Mouse (Mus musculus) MEL (cell line): ENCODE data around the gene Tor4a. TPM values are rescaled to one million over a fixed set of nuclear protein-coding genes. Genes with fewer than 3 reads are reported as not detected.

Experiments
- DNase-seq: peaks from one replicate; pipeline ENCODE4 v3.0.0; 2011; ENCODE audit warnings: low read depth, low spot score
- H3K27ac ChIP-seq: 2 replicates; pipeline ENCODE4 v1.5.1; 2012; ENCODE audit warnings: low read depth, mild to moderate bottlenecking, control low read depth, low read length, moderate library complexity; ENCODE audit not compliant: control insufficient read depth
- H3K27me3 ChIP-seq, 2 experiments: fragments of 150-350 bp in 1 of 2; sonication (generic) in 1 of 2; 2 replicates each; pipeline ENCODE4 v1.6.1; 2012; ENCODE audit warnings: low read length in 2 of 2, mild to moderate bottlenecking in 2 of 2, improper control_type of control experiment in 1 of 2, moderate library complexity in 1 of 2; ENCODE audit not compliant: insufficient read depth in 2 of 2, control insufficient read depth in 1 of 2
- H3K36me3 ChIP-seq, 2 experiments: 2 replicates each; pipeline ENCODE4 v1.6.1; 2012 to 2014; ENCODE audit warnings: low read length in 2 of 2, improper control_type of control experiment in 1 of 2, inconsistent platforms in 1 of 2, mild to moderate bottlenecking in 1 of 2; ENCODE audit not compliant: insufficient read depth in 2 of 2, control insufficient read depth in 1 of 2
- H3K4me1 ChIP-seq, 2 experiments: fragments of 150-350 bp in 1 of 2; sonication (generic) in 1 of 2; 2 replicates each; pipeline ENCODE4 v1.6.1; 2012; ENCODE audit warnings: low read length in 2 of 2, improper control_type of control experiment in 1 of 2, mild to moderate bottlenecking in 1 of 2; ENCODE audit not compliant: insufficient read depth in 2 of 2, control insufficient read depth in 1 of 2
- H3K4me3 ChIP-seq, 2 experiments: fragments of 150-350 bp in 1 of 2; sonication (generic) in 1 of 2; 2 replicates each; pipeline ENCODE4 v1.5.1; 2012; ENCODE audit warnings: low read depth in 2 of 2, low read length in 2 of 2, mild to moderate bottlenecking in 2 of 2, moderate library complexity in 2 of 2, control low read depth in 1 of 2, improper control_type of control experiment in 1 of 2; ENCODE audit not compliant: control insufficient read depth in 1 of 2, insufficient read depth in 1 of 2
- H3K79me2 ChIP-seq: 2 replicates; pipeline ENCODE4 v1.6.1; 2012; ENCODE audit warnings: mild to moderate bottlenecking, low read length, moderate library complexity; ENCODE audit not compliant: control insufficient read depth, poor library complexity, insufficient read depth
- H3K9ac ChIP-seq: 2 replicates; pipeline ENCODE4 v1.6.1; 2012; ENCODE audit warnings: low read depth, mild to moderate bottlenecking, control low read depth, low read length, moderate library complexity; ENCODE audit not compliant: control insufficient read depth, poor library complexity, severe bottlenecking
- H3K9me3 ChIP-seq: fragments of 150-350 bp; sonication (generic); replicated peaks from 2 replicates; pipeline ENCODE4 v1.6.1; 2012; ENCODE audit warnings: mild to moderate bottlenecking, low read length, improper control_type of control experiment, moderate library complexity; ENCODE audit not compliant: insufficient read depth
- CHD2 ChIP-seq: IDR thresholded peaks from 2 replicates; pipeline ENCODE4 v1.6.1; 2011; ENCODE audit warnings: low read length, improper control_type of control experiment
- CTCF ChIP-seq, 3 experiments: IDR thresholded peaks in 2 of 3; conservative IDR thresholded peaks in 1 of 3; 2 replicates each; pipeline ENCODE4 v1.5.1; 2011 to 2012; ENCODE audit warnings: low read length in 3 of 3, low read depth in 2 of 3, mild to moderate bottlenecking in 2 of 3, improper control_type of control experiment in 1 of 3, inconsistent platforms in 1 of 3, mixed read lengths in 1 of 3, moderate library complexity in 1 of 3; ENCODE audit not compliant: control insufficient read depth in 1 of 3, insufficient read depth in 1 of 3, poor library complexity in 1 of 3, severe bottlenecking in 1 of 3
- GATA1 ChIP-seq: IDR thresholded peaks from 2 replicates; pipeline ENCODE4 v1.6.1; 2011; ENCODE audit warnings: low read depth, low read length, improper control_type of control experiment
- MAZ ChIP-seq: IDR thresholded peaks from 2 replicates; pipeline ENCODE4 v1.6.1; 2012; ENCODE audit warnings: low read depth, mild to moderate bottlenecking, inconsistent platforms, low read length, improper control_type of control experiment
- MYB ChIP-seq: IDR thresholded peaks from 2 replicates; pipeline ENCODE4 v1.6.1; 2011; ENCODE audit warnings: mild to moderate bottlenecking, low read depth, low read length, improper control_type of control experiment
- TCF12 ChIP-seq: IDR thresholded peaks from 2 replicates; pipeline ENCODE4 v1.6.1; 2014; ENCODE audit warnings: low read depth, mild to moderate bottlenecking, inconsistent platforms, low read length, improper control_type of control experiment, moderate library complexity
- ZC3H11A ChIP-seq: IDR thresholded peaks from 2 replicates; pipeline ENCODE4 v1.6.1; 2012; ENCODE audit warnings: low read depth, mild to moderate bottlenecking, inconsistent platforms, low read length, improper control_type of control experiment
- polyA plus RNA-seq, 2 experiments: library from polyadenylated mRNA; stranded (reverse) in 1 of 2; unstranded in 1 of 2; fragments of >175 nt in 1 of 2; fragments of >200 nt in 1 of 2; gene quantifications; 2 replicates each; pipeline versions ENCODE4 v1.2.1 to v1.2.4; 2012; ENCODE audit warnings: low replicate concordance in 2 of 2, low read depth in 1 of 2; ENCODE audit not compliant: insufficient read length in 2 of 2, insufficient read depth in 1 of 2, missing spikeins in 1 of 2
- total RNA-seq: library from RNA; depleted of rRNA; stranded (reverse); fragments of 300-350 nt; gene quantifications from 2 replicates; pipeline ENCODE4 v1.2.3, GENCODE M21; 2012; rRNA removed

Tor4a gene
- total and polyA plus RNA-seq, 3 experiments, result 9.1 to 13.7 TPM; not detected in 1

DNA sequence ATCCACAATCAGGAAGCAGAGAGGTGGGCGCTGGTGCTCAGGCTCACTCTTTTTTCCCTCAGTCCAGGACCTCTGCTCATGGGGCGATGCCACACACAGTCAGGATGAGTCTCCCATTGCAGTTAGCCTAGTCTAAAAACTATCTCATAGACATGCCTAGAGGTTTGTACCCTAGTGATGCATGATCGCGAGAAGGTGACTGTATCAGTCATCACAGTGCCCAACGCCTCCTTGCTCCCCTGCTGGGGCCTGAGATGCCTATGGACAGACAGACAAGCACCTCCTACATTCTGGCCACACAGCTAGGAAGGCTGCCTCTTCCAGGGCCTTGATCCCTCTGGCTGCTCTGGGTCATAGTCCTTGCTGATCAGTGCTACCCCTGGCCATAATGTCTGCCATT, 49.3 kb downstream of the Tor4a start:
- Histone ChIP-seq H3K9ac (no peak overlapping the region), H3K4me3 (no peak overlapping the region), H3K27me3 (no peaks in the 10 kb centered on the region), H3K9me3 (no peaks in the 10 kb centered on the region), H3K79me2 (no peaks in the 10 kb centered on the region), H3K4me1 (peaks cover 0 to 2% of the 10 kb centered on the region in 2 experiments; a peak in 1 of 4 replicates), H3K36me3 (no peaks in the 10 kb centered on the region), H3K27ac (no peak overlapping the region)
- TF ChIP-seq CTCF (IDR thresholded peaks at IDR 0.05 in 2 of 3, conservative IDR thresholded peaks at IDR 0.05 in 1 of 3; ENCODE audit: control insufficient read depth in 1 of 3, insufficient read depth in 1 of 3, low read depth in 2 of 3, low read length in 3 of 3, poor library complexity in 1 of 3, severe bottlenecking in 1 of 3), result no peak
- TF ChIP-seq CHD2, result no peak
- TF ChIP-seq GATA1, result no peak
- no peak for DNase-seq

- H3K79me2 ChIP-seq, result no peaks in the 10 kb centered on the region
- H3K27ac ChIP-seq, result no peak overlapping the region
- H3K4me1 ChIP-seq, result no peaks in the 10 kb centered on the region
- no peak overlapping the region for H3K4me3 ChIP-seq
- H3K27me3 ChIP-seq, result no peaks in the 10 kb centered on the region
- no peaks in the 10 kb centered on the region for H3K36me3 ChIP-seq
- H3K9ac ChIP-seq, result no peak overlapping the region
- TF ChIP-seq MAZ (no peak), ZC3H11A (no peak), GATA1 (no peak), MYB (no peak), TCF12 (no peak)
- TF ChIP-seq, all 39 proteins: peak for 0
- H3K9me3 ChIP-seq, result no peaks in the 10 kb centered on the region
- no peak for DNase-seq
These were observed 51.3 kb downstream of the Tor4a start for GRCm38 (mm10) chr2:25145346-25145745.

Other genes starting within 250 kb of the Tor4a start
Only the 30 nearest of the 32 such genes appear.
- 84.8 and 102 TPM in 2 replicates for gene Mrpl41, start 221.8 kb downstream of the Tor4a start, total RNA-seq
- 100 to 1,000 TPM in 1 of 2 experiments, not detected in 1; 103 TPM for gene Mrpl41, start 221.8 kb downstream of the Tor4a start, polyA plus RNA-seq
- gene Pnpla7, start 220.9 kb downstream of the Tor4a start, total RNA-seq, result 7.1 and 8.8 TPM in 2 replicates
- 10 to 100 TPM in 1 of 2 experiments, not detected in 1; 11.3 TPM for gene Pnpla7, start 220.9 kb downstream of the Tor4a start, polyA plus RNA-seq
- 10.9 and 13.3 TPM in 2 replicates for gene Nsmf, start 142.5 kb downstream of the Tor4a start, total RNA-seq
- 10 to 100 TPM in 1 of 2 experiments, not detected in 1; 25.8 TPM for gene Nsmf, start 142.5 kb downstream of the Tor4a start, polyA plus RNA-seq
- gene Entpd8, start 116.6 kb downstream of the Tor4a start, total RNA-seq, result not detected in 2 replicates
- not detected for gene Entpd8, start 116.6 kb downstream of the Tor4a start, polyA plus RNA-seq
- 0.08 TPM in 1 of 2 replicates, not detected in the other for gene Noxa1, start 101.7 kb downstream of the Tor4a start, total RNA-seq
- under 1 TPM in 1 of 2 experiments, not detected in 1; 0.10 TPM for gene Noxa1, start 101.7 kb downstream of the Tor4a start, polyA plus RNA-seq
- gene Nrarp, start 16.1 kb downstream of the Tor4a start, total RNA-seq, result 6.3 and 6.5 TPM in 2 replicates
- gene Nrarp, start 16.1 kb downstream of the Tor4a start, polyA plus RNA-seq, result 10 to 100 TPM in 1 of 2 experiments, not detected in 1; 12.3 TPM
- gene Nelfb, start 14.6 kb upstream of the Tor4a start, total RNA-seq, result 62.9 and 63.1 TPM in 2 replicates
- 10 to 100 TPM in 1 of 2 experiments, not detected in 1; 83.5 TPM for gene Nelfb, start 14.6 kb upstream of the Tor4a start, polyA plus RNA-seq
- not detected in 2 replicates for gene Stpg3, start 17.8 kb upstream of the Tor4a start, total RNA-seq
- gene Stpg3, start 17.8 kb upstream of the Tor4a start, polyA plus RNA-seq, result under 1 TPM in 1 of 2 experiments, not detected in 1; 0.07 TPM
- gene Fam166a, start 21.9 kb upstream of the Tor4a start, total RNA-seq, result 1.1 TPM in 1 of 2 replicates, not detected in the other
- gene Fam166a, start 21.9 kb upstream of the Tor4a start, polyA plus RNA-seq, result 10 to 100 TPM in 1 of 2 experiments, not detected in 1; 15.6 TPM
- 979 and 1,089 TPM in 2 replicates for gene Tubb4b, start 27.8 kb upstream of the Tor4a start, total RNA-seq
- 1,000 to 10,000 TPM in 1 of 2 experiments, 100 to 1,000 TPM in 1; 183 to 1,037 TPM for gene Tubb4b, start 27.8 kb upstream of the Tor4a start, polyA plus RNA-seq
- 0.04 TPM in 1 of 2 replicates, not detected in the other for gene Slc34a3, start 37.5 kb upstream of the Tor4a start, total RNA-seq
- under 1 TPM in 1 of 2 experiments, not detected in 1; 0.03 TPM for gene Slc34a3, start 37.5 kb upstream of the Tor4a start, polyA plus RNA-seq
- gene Rnf224, start 39.9 kb upstream of the Tor4a start, total RNA-seq, result not detected in 2 replicates
- gene Rnf224, start 39.9 kb upstream of the Tor4a start, polyA plus RNA-seq, result under 1 TPM in 1 of 2 experiments, not detected in 1; 0.10 TPM
- 6.0 and 7.4 TPM in 2 replicates for gene Rnf208, start 45.4 kb upstream of the Tor4a start, total RNA-seq
- gene Rnf208, start 45.4 kb upstream of the Tor4a start, polyA plus RNA-seq, result 10 to 100 TPM in 1 of 2 experiments, not detected in 1; 21.8 TPM
- 0.15 and 0.26 TPM in 2 replicates for gene Cysrt1, start 45.6 kb upstream of the Tor4a start, total RNA-seq
- under 1 TPM in 1 of 2 experiments, not detected in 1; 0.19 TPM for gene Cysrt1, start 45.6 kb upstream of the Tor4a start, polyA plus RNA-seq
- 8.2 and 11.5 TPM in 2 replicates for gene AL732309.1, start 50.0 kb upstream of the Tor4a start, total RNA-seq
- gene AL732309.1, start 50.0 kb upstream of the Tor4a start, polyA plus RNA-seq, result 1 to 10 TPM in 1 of 2 experiments, not detected in 1; 4.8 TPM
- 8.1 and 8.4 TPM in 2 replicates for gene Tmem203, start 58.6 kb upstream of the Tor4a start, total RNA-seq
- 10 to 100 TPM in 1 of 2 experiments, not detected in 1; 17.0 TPM for gene Tmem203, start 58.6 kb upstream of the Tor4a start, polyA plus RNA-seq
- gene Tprn, start 65.7 kb upstream of the Tor4a start, total RNA-seq, result 26.1 and 32.9 TPM in 2 replicates
- gene Tprn, start 65.7 kb upstream of the Tor4a start, polyA plus RNA-seq, result 10 to 100 TPM in 1 of 2 experiments, not detected in 1; 50.8 TPM
- gene Ssna1, start 75.6 kb upstream of the Tor4a start, total RNA-seq, result 194 and 226 TPM in 2 replicates
- gene Ssna1, start 75.6 kb upstream of the Tor4a start, polyA plus RNA-seq, result 100 to 1,000 TPM in 1 of 2 experiments, not detected in 1; 158 TPM
- 9.8 and 10.3 TPM in 2 replicates for gene Anapc2, start 75.6 kb upstream of the Tor4a start, total RNA-seq
- 10 to 100 TPM in 1 of 2 experiments, not detected in 1; 67.0 TPM for gene Anapc2, start 75.6 kb upstream of the Tor4a start, polyA plus RNA-seq
- not detected in 2 replicates for gene Tmem210, start 91.3 kb upstream of the Tor4a start, total RNA-seq
- gene Tmem210, start 91.3 kb upstream of the Tor4a start, polyA plus RNA-seq, result not detected
- gene Lrrc26, start 93.0 kb upstream of the Tor4a start, total RNA-seq, result not detected in 2 replicates
- not detected for gene Lrrc26, start 93.0 kb upstream of the Tor4a start, polyA plus RNA-seq
- not detected in 2 replicates for gene Grin1, start 122.3 kb upstream of the Tor4a start, total RNA-seq
- gene Grin1, start 122.3 kb upstream of the Tor4a start, polyA plus RNA-seq, result under 1 TPM in 1 of 2 experiments, not detected in 1; 0.07 TPM
- 37.7 and 49.6 TPM in 2 replicates for gene Man1b1, start 135.5 kb upstream of the Tor4a start, total RNA-seq
- gene Man1b1, start 135.5 kb upstream of the Tor4a start, polyA plus RNA-seq, result 10 to 100 TPM in 1 of 2 experiments, not detected in 1; 50.1 TPM
- 24.0 and 25.9 TPM in 2 replicates for gene Dpp7, start 159.5 kb upstream of the Tor4a start, total RNA-seq
- 10 to 100 TPM in 1 of 2 experiments, not detected in 1; 24.6 TPM for gene Dpp7, start 159.5 kb upstream of the Tor4a start, polyA plus RNA-seq
- 3.6 and 4.7 TPM in 2 replicates for gene Uap1l1, start 168.8 kb upstream of the Tor4a start, total RNA-seq
- gene Uap1l1, start 168.8 kb upstream of the Tor4a start, polyA plus RNA-seq, result 10 to 100 TPM in 1 of 2 experiments, not detected in 1; 12.6 TPM
- gene Sapcd2, start 175.4 kb upstream of the Tor4a start, total RNA-seq, result 39.7 and 51.9 TPM in 2 replicates
- 10 to 100 TPM in 1 of 2 experiments, not detected in 1; 58.2 TPM for gene Sapcd2, start 175.4 kb upstream of the Tor4a start, polyA plus RNA-seq
- not detected in 2 replicates for gene Entpd2, start 199.0 kb upstream of the Tor4a start, total RNA-seq
- not detected for gene Entpd2, start 199.0 kb upstream of the Tor4a start, polyA plus RNA-seq
- gene Npdc1, start 202.5 kb upstream of the Tor4a start, total RNA-seq, result not detected in 2 replicates
- not detected for gene Npdc1, start 202.5 kb upstream of the Tor4a start, polyA plus RNA-seq
- 0.08 and 0.10 TPM in 2 replicates for gene Fut7, start 226.4 kb upstream of the Tor4a start, total RNA-seq
- gene Fut7, start 226.4 kb upstream of the Tor4a start, polyA plus RNA-seq, result under 1 TPM in 1 of 2 experiments, not detected in 1; 0.21 TPM
- 8.7 and 10.4 TPM in 2 replicates for gene Abca2, start 231.8 kb upstream of the Tor4a start, total RNA-seq
- 10 to 100 TPM in 1 of 2 experiments, not detected in 1; 42.2 TPM for gene Abca2, start 231.8 kb upstream of the Tor4a start, polyA plus RNA-seq